Mouse (Mus musculus): Measurements from ENCODE around the gene 1600014C23Rik.

GRCm38 (mm10) chr17:45776185-45776584, 42.5 kb upstream of the 1600014C23Rik start:
- TF ChIP-seq POLR2A (IDR thresholded peaks at IDR 0.05; ENCODE audit: borderline replicate concordance, insufficient read depth, low read length) = no peak
- TF ChIP-seq CTCF (IDR thresholded peaks at IDR 0.05; ENCODE audit: borderline replicate concordance, insufficient read depth, low read depth, low read length) = no peak

All from cerebellum, adult 2 months (tissue).